Mouse (Mus musculus): ENCODE results near the gene Rfx8. TPM values are rescaled to one million over a fixed set of nuclear protein-coding genes. Genes with fewer than 3 reads are reported as not detected.

The Rfx8 gene
- polyA plus RNA-seq (2014; fragmentation: Nextera tagmentation; extraction: Ambion mirVana): 0.13 and 0.22 TPM in 2 replicates

DNA sequence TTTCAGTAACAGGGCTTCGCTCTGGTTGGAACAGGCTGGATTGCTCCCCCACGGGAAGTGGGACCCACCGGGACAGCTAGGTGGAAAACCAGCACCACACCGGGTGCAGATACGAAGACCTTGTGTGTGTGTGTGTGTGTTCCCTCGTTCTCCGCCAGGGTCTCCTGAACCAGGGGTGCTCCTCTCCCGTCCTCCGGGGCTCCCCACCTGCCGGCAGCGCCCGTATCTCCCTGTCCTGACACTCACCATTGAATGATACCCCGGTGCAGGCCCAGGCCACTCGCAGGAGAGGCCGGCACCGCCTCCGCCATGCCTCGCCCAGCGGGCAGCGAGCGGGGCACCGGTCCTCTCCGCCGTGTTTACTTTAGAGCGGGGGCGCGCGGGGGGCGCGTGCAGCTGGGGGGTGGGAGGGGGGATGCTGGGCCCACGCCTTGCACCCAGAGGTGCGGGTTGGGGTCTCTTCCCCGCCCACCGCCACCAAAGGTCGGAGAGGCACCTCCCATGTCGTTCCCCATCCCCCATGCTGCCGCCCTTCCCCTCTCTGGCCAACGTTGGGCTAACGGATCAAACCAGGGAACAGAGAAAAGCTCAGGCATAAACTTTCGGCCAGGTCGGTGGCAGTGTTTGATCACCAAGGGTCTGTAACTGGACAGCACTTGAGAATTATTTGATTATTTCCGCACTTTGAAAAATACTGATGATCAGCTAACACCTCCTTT, at the start of gene Rfx8:
TSS of gene Rfx8 (minus strand) at position 366 of the 719 bp plus-strand sequence.
- DNase-seq (peak; percentile 67), ATAC-seq (ENCODE audit: low FRiP score, low TSS enrichment) (peak; percentile 67; the same call in 1 of the 2 replicates)
- H3K9me3 ChIP-seq (ENCODE audit: control insufficient read depth, low read length): no peaks in the 10 kb centered on the region
- 2% methylated on average over 42 of the region's 42 CpGs for WGBS
- H3K36me3 ChIP-seq (ENCODE audit: control insufficient read depth, insufficient read depth, low read length): no peaks in the 10 kb centered on the region
- peak within 1 kb of the TSS; percentile 95 for H3K4me2 ChIP-seq (ENCODE audit: low read length)
- H3K9ac ChIP-seq (replicated peaks; ENCODE audit: low read length): peak within 1 kb of the TSS; percentile 59
- no peaks in the 10 kb centered on the region for H3K27me3 ChIP-seq (ENCODE audit: control insufficient read depth, insufficient read depth, low read length)
- H3K4me3 ChIP-seq (replicated peaks; ENCODE audit: low read depth, low read length): peak within 1 kb of the TSS; percentile 46
- no peak within 1 kb of the TSS for H3K27ac ChIP-seq (replicated peaks; ENCODE audit: low read depth, low read length)
- H3K4me1 ChIP-seq (ENCODE audit: control insufficient read depth, insufficient read depth, low read length): no peaks in the 10 kb centered on the region; the same call in 1 of the 2 replicates

DNA sequence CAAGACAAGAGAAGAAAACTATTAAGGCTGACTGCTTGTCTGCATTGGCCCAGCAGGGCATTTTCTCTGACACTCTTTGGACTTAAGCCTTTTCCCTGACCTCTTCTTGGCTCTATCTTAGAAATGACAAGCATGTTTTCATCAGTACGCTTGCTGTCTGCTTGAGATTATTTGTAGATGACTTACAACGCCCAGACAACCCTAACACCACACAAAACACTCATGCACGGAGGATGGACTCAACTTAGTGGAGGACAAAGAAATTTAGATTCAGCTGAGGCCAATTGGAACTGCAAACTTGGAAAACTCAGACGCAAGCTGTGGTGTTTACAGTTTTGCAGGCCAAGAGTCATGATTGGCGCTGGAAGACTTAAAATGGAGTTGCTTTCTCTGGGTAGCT, 49.6 kb upstream of the Rfx8 start:
- H3K36me3 ChIP-seq (ENCODE audit: control insufficient read depth, insufficient read depth, low read length): no peaks in the 10 kb centered on the region
- H3K27ac ChIP-seq (replicated peaks; ENCODE audit: low read depth, low read length): no peak overlapping the region
- H3K4me3 ChIP-seq (replicated peaks; ENCODE audit: low read depth, low read length): no peak overlapping the region
- WGBS: 79% methylated on average over 5 of the region's 5 CpGs
- DNase-seq (no peak), ATAC-seq (ENCODE audit: low FRiP score, low TSS enrichment) (no peak)
- no peaks in the 10 kb centered on the region for H3K27me3 ChIP-seq (ENCODE audit: control insufficient read depth, insufficient read depth, low read length)
- no peak overlapping the region for H3K9ac ChIP-seq (replicated peaks; ENCODE audit: low read length)
- no peak overlapping the region for H3K4me2 ChIP-seq (ENCODE audit: low read length)
- H3K9me3 ChIP-seq (ENCODE audit: control insufficient read depth, low read length): no peaks in the 10 kb centered on the region
- no peaks in the 10 kb centered on the region for H3K4me1 ChIP-seq (ENCODE audit: control insufficient read depth, insufficient read depth, low read length)

DNA sequence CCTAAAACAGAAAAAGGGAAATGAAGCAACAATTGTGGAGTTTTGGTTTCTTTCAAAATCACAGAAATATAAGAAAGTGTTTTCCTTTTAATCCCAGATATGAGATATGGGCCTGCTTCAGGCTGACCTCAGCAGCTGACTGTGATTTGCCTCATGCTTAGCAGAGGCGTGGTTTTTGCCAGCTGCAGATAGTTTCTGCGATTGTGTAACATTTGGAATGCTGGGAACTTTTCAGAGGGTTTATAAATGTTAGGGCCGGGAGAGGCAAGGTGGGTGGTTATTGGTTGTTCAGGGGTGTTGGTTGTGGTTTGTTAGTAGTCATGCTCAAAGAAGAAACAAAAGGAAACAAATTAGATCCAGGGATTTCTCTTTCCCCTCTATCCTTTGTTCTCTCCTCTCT, 47.2 kb upstream of the Rfx8 start:
- Histone ChIP-seq H3K4me2 (ENCODE audit: low read length) (no peak overlapping the region), H3K9me3 (ENCODE audit: control insufficient read depth, low read length) (no peaks in the 10 kb centered on the region), H3K36me3 (ENCODE audit: control insufficient read depth, insufficient read depth, low read length) (no peaks in the 10 kb centered on the region), H3K27ac (replicated peaks; ENCODE audit: low read depth, low read length) (no peak overlapping the region), H3K27me3 (ENCODE audit: control insufficient read depth, insufficient read depth, low read length) (no peaks in the 10 kb centered on the region), H3K9ac (replicated peaks; ENCODE audit: low read length) (no peak overlapping the region), H3K4me3 (replicated peaks; ENCODE audit: low read depth, low read length) (no peak overlapping the region), H3K4me1 (ENCODE audit: control insufficient read depth, insufficient read depth, low read length) (no peaks in the 10 kb centered on the region)
- ATAC-seq (ENCODE audit: low FRiP score, low TSS enrichment) (no peak), DNase-seq (no peak)
- WGBS: 89% methylated on average over 3 of the region's 3 CpGs

DNA sequence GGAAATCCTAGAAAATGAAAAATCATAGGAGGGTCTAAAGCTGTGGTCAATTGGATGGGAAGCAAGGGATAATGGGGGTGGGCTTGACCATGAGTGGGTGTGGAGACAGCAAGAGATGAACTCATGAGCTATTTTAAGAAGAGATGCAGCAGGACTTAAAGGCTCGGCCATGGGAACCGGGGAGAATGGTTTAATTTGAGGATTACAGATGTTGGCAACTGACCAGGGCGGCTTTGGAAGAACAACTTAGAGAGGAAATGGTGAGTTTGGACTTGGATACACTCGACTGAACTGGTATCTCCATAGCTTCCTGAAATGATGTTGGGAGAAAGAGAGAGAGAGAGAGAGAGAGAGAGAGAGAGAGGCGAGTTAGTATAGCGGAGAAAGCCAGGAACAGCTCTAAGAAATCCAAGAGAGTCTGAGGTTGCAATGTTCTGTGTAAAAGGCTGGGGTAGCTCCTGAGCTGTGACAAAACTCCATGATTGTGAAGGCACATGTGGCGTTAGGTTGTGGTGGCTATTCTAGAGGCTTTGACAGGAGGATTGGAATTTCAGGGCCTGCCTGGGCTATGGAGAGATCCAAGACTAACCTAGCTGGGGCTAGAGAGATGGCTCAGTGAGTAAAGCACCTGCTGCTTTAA, 45.2 kb upstream of the Rfx8 start:
- WGBS: 83% methylated on average over 7 of the region's 7 CpGs
- no peak for ATAC-seq (ENCODE audit: low FRiP score, low TSS enrichment)

DNA sequence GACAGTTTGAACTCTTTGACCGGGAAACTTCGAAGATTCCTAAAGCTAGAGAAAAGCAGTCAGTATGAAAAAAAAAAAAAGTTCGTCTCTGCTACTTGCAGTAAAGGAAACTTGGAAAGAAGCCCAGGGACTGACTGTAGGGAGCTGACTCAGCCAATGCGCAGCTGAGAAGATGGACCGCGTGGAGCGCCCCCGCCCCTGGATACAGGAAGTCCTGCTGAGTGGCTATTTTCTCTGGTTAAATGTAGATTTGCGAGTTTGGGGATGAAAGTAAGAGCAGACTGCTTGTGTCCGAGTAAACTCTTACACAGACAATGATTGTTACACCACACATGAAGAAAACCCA, 41.2 kb upstream of the Rfx8 start:
- 0 out of 2 replicates have a peak overlapping the region, but pooled peaks have one; percentile 52 for H3K27ac ChIP-seq (replicated peaks; ENCODE audit: low read depth, low read length)

More for the DNA sequence above, 45.2 kb upstream of the Rfx8 start:
- Histone ChIP-seq H3K9ac (replicated peaks; ENCODE audit: low read length) (no peak overlapping the region), H3K27ac (replicated peaks; ENCODE audit: low read depth, low read length) (no peak overlapping the region), H3K36me3 (ENCODE audit: control insufficient read depth, insufficient read depth, low read length) (no peaks in the 10 kb centered on the region), H3K4me1 (ENCODE audit: control insufficient read depth, insufficient read depth, low read length) (peaks cover 6% of the 10 kb centered on the region; the same call in 1 of the 2 replicates), H3K4me2 (ENCODE audit: low read length) (no peak overlapping the region), H3K27me3 (ENCODE audit: control insufficient read depth, insufficient read depth, low read length) (no peaks in the 10 kb centered on the region), H3K9me3 (ENCODE audit: control insufficient read depth, low read length) (no peaks in the 10 kb centered on the region), H3K4me3 (replicated peaks; ENCODE audit: low read depth, low read length) (no peak overlapping the region)
- no peak for DNase-seq

DNA sequence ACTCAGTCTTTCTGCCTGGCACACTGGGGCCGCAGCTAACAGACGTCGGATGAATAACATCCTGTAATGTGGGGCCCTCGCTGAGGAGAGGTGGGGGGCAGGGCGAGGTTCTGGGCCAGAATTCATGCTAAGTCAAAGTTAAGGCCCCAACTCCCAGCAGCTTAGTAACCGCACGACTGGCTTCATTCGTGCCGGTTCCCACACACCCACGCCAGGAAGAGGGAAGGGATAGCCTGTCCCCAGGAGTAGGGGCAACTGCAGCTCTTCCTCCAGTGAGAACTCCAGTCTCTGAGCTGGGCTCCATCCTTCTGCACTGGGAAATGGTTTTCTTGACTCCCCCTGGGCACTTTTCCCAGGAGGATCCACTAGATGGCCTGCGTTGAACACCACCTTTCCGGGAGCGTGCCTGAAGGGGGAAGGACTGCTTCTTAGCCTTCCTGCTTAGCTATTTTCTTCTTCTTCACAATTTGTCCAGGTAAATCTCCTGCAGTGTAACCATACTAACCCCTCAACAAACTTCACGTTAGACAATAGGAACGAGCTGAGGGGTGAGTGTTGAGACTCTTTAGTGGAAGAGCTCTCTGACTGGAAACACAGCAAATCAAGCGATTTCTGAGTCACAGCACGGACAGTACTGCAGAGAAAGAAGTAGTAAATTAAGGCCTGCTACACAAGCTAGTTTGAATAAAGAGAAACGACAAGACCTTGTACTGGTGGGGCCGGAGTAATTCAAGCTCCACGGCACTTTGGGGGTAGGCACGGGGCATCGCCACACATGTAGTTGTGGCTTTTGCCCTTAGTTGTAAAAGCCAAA, 40.6 kb upstream of the Rfx8 start:
- Histone ChIP-seq H3K9ac (replicated peaks; ENCODE audit: low read length) (no peak overlapping the region), H3K27ac (replicated peaks; ENCODE audit: low read depth, low read length) (peak overlapping the region; percentile 52; the same call in 1 of the 2 replicates), H3K4me2 (ENCODE audit: low read length) (peak overlapping the region; percentile 30), H3K36me3 (ENCODE audit: control insufficient read depth, insufficient read depth, low read length) (no peaks in the 10 kb centered on the region), H3K9me3 (ENCODE audit: control insufficient read depth, low read length) (no peaks in the 10 kb centered on the region), H3K4me1 (ENCODE audit: control insufficient read depth, insufficient read depth, low read length) (peaks cover 6% of the 10 kb centered on the region; the same call in 1 of the 2 replicates), H3K4me3 (replicated peaks; ENCODE audit: low read depth, low read length) (no peak overlapping the region), H3K27me3 (ENCODE audit: control insufficient read depth, insufficient read depth, low read length) (no peaks in the 10 kb centered on the region)
- 8% methylated on average over 22 of the region's 22 CpGs for WGBS
- ATAC-seq (ENCODE audit: low FRiP score, low TSS enrichment) (no peak; the same call in 1 of the 2 replicates), DNase-seq (peak; percentile 85)

More for the DNA sequence above, 41.2 kb upstream of the Rfx8 start:
- Histone ChIP-seq H3K9me3 (ENCODE audit: control insufficient read depth, low read length) (no peaks in the 10 kb centered on the region), H3K4me2 (ENCODE audit: low read length) (peak overlapping the region; percentile 30), H3K36me3 (ENCODE audit: control insufficient read depth, insufficient read depth, low read length) (no peaks in the 10 kb centered on the region), H3K27me3 (ENCODE audit: control insufficient read depth, insufficient read depth, low read length) (no peaks in the 10 kb centered on the region), H3K4me3 (replicated peaks; ENCODE audit: low read depth, low read length) (no peak overlapping the region), H3K4me1 (ENCODE audit: control insufficient read depth, insufficient read depth, low read length) (peaks cover 6% of the 10 kb centered on the region; the same call in 1 of the 2 replicates), H3K9ac (replicated peaks; ENCODE audit: low read length) (no peak overlapping the region)
- WGBS: under 1% methylated on average over 10 of the region's 10 CpGs
- ATAC-seq (ENCODE audit: low FRiP score, low TSS enrichment) (no peak), DNase-seq (peak; percentile 81)

GRCm38 (mm10) chr1:39760181-39760715, 39.5 kb upstream of the Rfx8 start:
- DNase-seq (no peak), ATAC-seq (ENCODE audit: low FRiP score, low TSS enrichment) (no peak)
- no peaks in the 10 kb centered on the region for H3K36me3 ChIP-seq (ENCODE audit: control insufficient read depth, insufficient read depth, low read length)

More at GRCm38 (mm10) chr1:39760181-39760715, 39.5 kb upstream of the Rfx8 start:
- Histone ChIP-seq H3K9me3 (ENCODE audit: control insufficient read depth, low read length) (no peaks in the 10 kb centered on the region), H3K27ac (replicated peaks; ENCODE audit: low read depth, low read length) (no peak overlapping the region), H3K9ac (replicated peaks; ENCODE audit: low read length) (no peak overlapping the region), H3K4me3 (replicated peaks; ENCODE audit: low read depth, low read length) (no peak overlapping the region), H3K4me1 (ENCODE audit: control insufficient read depth, insufficient read depth, low read length) (peaks cover 6% of the 10 kb centered on the region; the same call in 1 of the 2 replicates), H3K27me3 (ENCODE audit: control insufficient read depth, insufficient read depth, low read length) (no peaks in the 10 kb centered on the region), H3K4me2 (ENCODE audit: low read length) (no peak overlapping the region)
- 80% methylated on average over 6 of the region's 6 CpGs for WGBS

All from midbrain, embryonic 14.5 days (tissue).